Mouse (Mus musculus): ENCODE results near the gene Ppp2r2d. TPM values are rescaled to one million over a fixed set of nuclear protein-coding genes. Genes with fewer than 3 reads are reported as not detected.

The Ppp2r2d gene
- polyA plus RNA-seq, 1 experiment from 2014 or later, result 38.0 TPM

DNA sequence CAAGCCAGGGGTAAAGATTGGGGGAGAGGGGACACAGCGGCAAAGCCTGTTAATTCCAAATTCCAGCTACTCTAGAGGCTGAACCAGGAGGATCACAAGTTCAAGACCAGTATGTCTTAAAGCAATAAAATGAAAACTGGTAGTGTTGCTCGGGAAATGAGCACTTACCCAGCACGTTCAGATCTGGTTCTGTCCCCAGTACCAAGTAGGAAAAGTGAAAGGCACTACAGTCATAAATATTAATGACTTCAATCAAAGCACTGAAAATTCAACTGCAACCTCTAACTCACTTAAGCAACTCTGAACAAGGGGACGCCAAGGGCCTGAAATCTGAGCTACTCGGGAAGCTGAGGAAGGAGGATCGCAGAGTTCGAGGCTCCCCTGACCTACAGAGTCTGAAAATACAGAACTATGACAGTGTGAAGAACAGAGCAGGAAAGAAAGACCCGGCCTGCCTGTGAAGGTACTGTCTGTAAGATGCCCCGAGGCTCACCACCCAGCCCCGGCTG is 62.9 kb downstream of the Ppp2r2d start:
- peaks cover 18% of the 10 kb centered on the region for H3K4me1 ChIP-seq (ENCODE audit: control insufficient read depth, insufficient read depth, low read depth, low read length)
- H3K36me3 ChIP-seq (ENCODE audit: control insufficient read depth, insufficient read depth, low read length), result no peaks in the 10 kb centered on the region
- peak overlapping the region; percentile 67; the same call in 1 of the 2 replicates for H3K27ac ChIP-seq (ENCODE audit: low read depth, low read length)
- H3K4me3 ChIP-seq (ENCODE audit: low read length), result peak overlapping the region; percentile 90
- H3K4me2 ChIP-seq (ENCODE audit: low read length), result peak overlapping the region; percentile 87
- 6% methylated on average over 10 of the region's 10 CpGs for WGBS
- peak overlapping the region; percentile 94 for H3K9ac ChIP-seq (ENCODE audit: low read depth, low read length)
- no peak; the same call in 1 of the 2 replicates for ATAC-seq
- H3K27me3 ChIP-seq (replicated peaks; ENCODE audit: control insufficient read depth, insufficient read depth, low read length), result no peaks in the 10 kb centered on the region
- no peaks in the 10 kb centered on the region for H3K9me3 ChIP-seq (ENCODE audit: control insufficient read depth, low read length)

DNA sequence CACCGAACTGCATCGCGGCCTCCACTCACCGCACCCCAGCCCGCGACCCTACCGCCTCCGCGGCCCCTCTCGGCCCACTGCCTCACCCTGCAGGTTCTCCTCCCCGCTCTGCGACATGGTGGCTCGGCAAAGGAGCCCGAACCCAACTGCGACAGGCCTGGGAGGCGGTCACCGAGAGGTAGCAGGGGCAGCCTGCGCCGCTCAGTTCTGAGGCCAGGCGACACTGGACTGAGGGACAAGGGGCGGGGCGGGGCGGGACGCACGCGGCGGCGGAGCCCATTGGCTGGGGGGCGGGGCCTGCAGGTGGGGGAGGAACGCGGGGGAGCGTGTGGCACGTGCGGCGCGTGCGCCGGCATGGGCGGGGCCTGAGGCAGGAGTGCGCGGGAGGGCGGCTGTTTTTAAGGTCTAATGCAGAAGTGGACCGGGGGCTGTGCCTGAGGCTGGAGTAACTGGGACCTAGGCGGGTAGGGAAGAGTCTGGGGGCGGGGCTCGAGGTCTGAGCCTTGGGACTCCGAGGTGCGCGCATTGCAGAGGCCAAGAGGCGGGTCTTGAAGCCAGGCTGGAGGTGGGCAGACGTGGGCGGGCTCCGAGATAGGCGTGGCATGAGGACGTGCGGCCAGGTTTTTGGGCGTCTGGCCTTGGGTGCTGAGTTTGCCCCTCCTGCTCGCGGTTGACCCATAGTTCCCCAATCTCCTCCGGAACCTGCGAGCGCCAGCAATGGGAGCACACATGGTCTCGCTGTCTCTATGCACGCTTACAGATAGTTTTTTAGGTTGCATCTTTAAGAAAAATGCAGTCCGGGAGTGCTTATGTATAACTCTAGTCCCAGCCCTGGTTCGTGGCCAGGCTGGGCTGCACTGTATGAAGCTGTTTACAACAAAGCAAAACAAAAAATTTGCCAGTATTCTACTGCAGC is 63.7 kb downstream of the Ppp2r2d start, which contains the start of gene Bnip3:
Gene Bnip3, minus strand, starts transcription at position 243 of the 916 bp plus-strand sequence.
- peak; percentile 95 for ATAC-seq
- Histone ChIP-seq H3K27ac (ENCODE audit: low read depth, low read length) (peak within 1 kb of the TSS; percentile 67), H3K9me3 (ENCODE audit: control insufficient read depth, low read length) (no peaks in the 10 kb centered on the region), H3K4me1 (ENCODE audit: control insufficient read depth, insufficient read depth, low read depth, low read length) (peaks cover 18% of the 10 kb centered on the region), H3K9ac (ENCODE audit: low read depth, low read length) (peak within 1 kb of the TSS; percentile 94), H3K36me3 (ENCODE audit: control insufficient read depth, insufficient read depth, low read length) (no peaks in the 10 kb centered on the region), H3K4me3 (ENCODE audit: low read length) (peak within 1 kb of the TSS; percentile 90), H3K4me2 (ENCODE audit: low read length) (peak within 1 kb of the TSS; percentile 87), H3K27me3 (replicated peaks; ENCODE audit: control insufficient read depth, insufficient read depth, low read length) (no peaks in the 10 kb centered on the region)
- under 1% methylated on average over 58 of the region's 66 CpGs for WGBS

DNA sequence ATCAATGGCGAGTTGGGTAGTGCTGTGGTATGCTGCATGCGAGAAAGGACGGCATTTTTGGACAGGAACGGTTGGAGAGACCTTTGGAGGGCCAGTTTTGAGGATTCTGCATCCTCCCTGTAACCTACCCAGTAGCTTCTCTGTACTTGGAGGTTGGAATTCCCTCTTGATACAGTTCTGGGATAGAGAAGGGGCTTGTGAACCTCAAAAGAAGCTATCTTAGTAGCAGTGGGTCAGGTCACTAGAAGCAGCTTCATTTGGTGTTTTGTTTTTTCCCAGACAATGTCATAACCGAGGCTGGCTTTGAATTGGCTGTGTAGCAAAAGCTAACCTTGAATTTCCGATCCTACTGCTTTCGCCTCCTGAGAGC is 64.3 kb downstream of the Ppp2r2d start:
- H3K4me1 ChIP-seq (ENCODE audit: control insufficient read depth, insufficient read depth, low read depth, low read length), result peaks cover 18% of the 10 kb centered on the region
- H3K27ac ChIP-seq (ENCODE audit: low read depth, low read length), result peak overlapping the region; percentile 61; the same call in 1 of the 2 replicates
- H3K4me2 ChIP-seq (ENCODE audit: low read length), result peak overlapping the region; percentile 87
- H3K27me3 ChIP-seq (replicated peaks; ENCODE audit: control insufficient read depth, insufficient read depth, low read length), result no peaks in the 10 kb centered on the region
- ATAC-seq, result no peak
- 27% methylated on average over 7 of the region's 7 CpGs for WGBS
- H3K9me3 ChIP-seq (ENCODE audit: control insufficient read depth, low read length), result no peaks in the 10 kb centered on the region
- peak overlapping the region; percentile 90 for H3K4me3 ChIP-seq (ENCODE audit: low read length)
- H3K36me3 ChIP-seq (ENCODE audit: control insufficient read depth, insufficient read depth, low read length), result no peaks in the 10 kb centered on the region
- H3K9ac ChIP-seq (ENCODE audit: low read depth, low read length), result peak overlapping the region; percentile 94

DNA sequence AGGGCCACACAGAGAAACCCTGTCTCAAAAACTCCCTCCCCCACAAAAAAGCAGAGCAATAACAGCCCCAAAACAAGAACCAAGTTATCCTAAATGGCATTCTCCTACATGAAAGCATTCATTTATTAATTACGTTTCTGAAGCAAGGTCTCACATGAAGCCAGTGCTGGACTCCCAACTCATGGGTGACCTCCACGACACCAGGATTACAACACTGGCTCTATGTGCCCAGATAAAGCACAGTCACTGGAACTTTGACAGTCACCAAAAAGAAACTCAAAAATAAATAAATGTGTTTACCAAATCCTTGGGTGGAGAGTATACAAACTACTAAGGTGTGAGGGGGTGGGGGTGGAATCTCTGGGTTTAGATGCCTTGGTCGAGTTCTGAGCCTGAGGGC is 67.7 kb downstream of the Ppp2r2d start:
- H3K27ac ChIP-seq (ENCODE audit: low read depth, low read length), result no peak overlapping the region
- WGBS, result 80% methylated on average over 3 of the region's 3 CpGs
- no peaks in the 10 kb centered on the region for H3K9me3 ChIP-seq (ENCODE audit: control insufficient read depth, low read length)
- no peak overlapping the region for H3K4me3 ChIP-seq (ENCODE audit: low read length)
- H3K36me3 ChIP-seq (ENCODE audit: control insufficient read depth, insufficient read depth, low read length), result no peaks in the 10 kb centered on the region
- H3K4me2 ChIP-seq (ENCODE audit: low read length), result no peak overlapping the region
- no peaks in the 10 kb centered on the region for H3K27me3 ChIP-seq (replicated peaks; ENCODE audit: control insufficient read depth, insufficient read depth, low read length)
- no peak for ATAC-seq
- H3K4me1 ChIP-seq (ENCODE audit: control insufficient read depth, insufficient read depth, low read depth, low read length), result peaks cover 7% of the 10 kb centered on the region
- H3K9ac ChIP-seq (ENCODE audit: low read depth, low read length), result no peak overlapping the region

DNA sequence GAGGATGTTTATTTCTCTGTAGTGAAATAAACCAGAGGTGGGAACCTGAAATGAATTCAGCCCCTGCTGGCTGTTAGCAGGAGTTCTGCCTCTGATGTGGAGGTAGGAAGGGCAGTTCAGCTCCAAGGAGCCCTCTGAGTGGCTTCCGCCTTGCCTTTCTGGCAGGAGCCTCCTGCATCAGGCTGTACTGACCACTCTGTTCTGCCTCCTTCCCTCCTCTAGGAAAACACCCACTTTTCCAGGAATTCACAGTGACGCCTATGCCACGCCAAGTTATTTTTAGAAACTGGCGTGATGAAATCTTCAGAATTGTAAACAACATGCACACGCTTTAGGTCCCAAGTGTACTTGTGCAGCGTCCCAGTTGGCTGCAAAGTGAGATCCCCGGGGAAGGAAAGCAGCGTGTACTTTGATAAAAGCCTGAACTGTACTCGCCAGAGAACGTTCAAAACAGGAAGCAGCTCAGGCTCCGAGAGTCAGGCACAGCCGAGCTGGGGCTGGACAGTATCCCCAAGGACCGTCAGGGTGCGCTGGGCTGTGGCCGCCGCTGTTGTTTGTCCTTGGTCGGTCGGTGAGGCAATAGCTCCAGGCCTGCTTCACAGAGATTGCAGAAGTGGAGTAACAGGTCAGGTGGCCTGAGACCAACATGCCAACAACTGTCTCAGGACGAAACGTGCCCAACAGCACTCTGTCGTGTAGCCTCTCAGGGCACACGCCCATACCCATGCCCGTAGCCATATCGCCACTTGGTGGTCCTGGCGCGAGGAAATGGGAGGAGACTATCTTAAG is 73.5 kb downstream of the Ppp2r2d start:
- peak overlapping the region; percentile 62 for H3K4me2 ChIP-seq (ENCODE audit: low read length)
- peak; percentile 70 for ATAC-seq
- peak overlapping the region; percentile 40 for H3K4me3 ChIP-seq (ENCODE audit: low read length)
- no peaks in the 10 kb centered on the region for H3K36me3 ChIP-seq (ENCODE audit: control insufficient read depth, insufficient read depth, low read length)
- H3K9me3 ChIP-seq (ENCODE audit: control insufficient read depth, low read length), result no peaks in the 10 kb centered on the region
- WGBS, result 6% methylated on average over 26 of the region's 26 CpGs
- peaks cover 3% of the 10 kb centered on the region; the same call in 1 of the 2 replicates for H3K4me1 ChIP-seq (ENCODE audit: control insufficient read depth, insufficient read depth, low read depth, low read length)
- 0 out of 2 replicates have a peak overlapping the region, but pooled peaks have one; percentile 44 for H3K27ac ChIP-seq (ENCODE audit: low read depth, low read length)
- no peaks in the 10 kb centered on the region for H3K27me3 ChIP-seq (replicated peaks; ENCODE audit: control insufficient read depth, insufficient read depth, low read length)
- peak overlapping the region; percentile 46 for H3K9ac ChIP-seq (ENCODE audit: low read depth, low read length)

DNA sequence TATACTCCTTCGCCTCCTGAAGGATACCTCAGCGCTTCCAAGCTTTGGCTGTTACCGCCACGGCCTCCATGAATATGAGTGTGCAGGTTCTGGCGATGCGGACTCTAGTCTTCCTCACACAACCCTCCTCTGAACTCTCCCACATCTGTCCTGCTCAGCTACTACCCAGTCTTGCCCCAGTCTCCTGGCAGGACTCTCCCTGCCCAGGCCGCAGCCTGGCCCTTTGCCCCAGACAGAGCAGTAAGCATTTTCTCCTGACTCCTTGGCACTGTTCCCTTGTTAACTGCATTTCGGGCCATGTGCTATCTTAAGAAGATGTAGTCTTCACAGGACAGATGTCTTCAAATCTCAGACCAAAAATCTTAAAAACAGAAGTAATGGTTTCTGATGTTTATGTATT is 75.7 kb downstream of the Ppp2r2d start:
- ATAC-seq, result no peak
- Histone ChIP-seq H3K4me2 (ENCODE audit: low read length) (no peak overlapping the region), H3K36me3 (ENCODE audit: control insufficient read depth, insufficient read depth, low read length) (no peaks in the 10 kb centered on the region), H3K4me3 (ENCODE audit: low read length) (no peak overlapping the region), H3K4me1 (ENCODE audit: control insufficient read depth, insufficient read depth, low read depth, low read length) (peaks cover 3% of the 10 kb centered on the region; the same call in 1 of the 2 replicates), H3K27ac (ENCODE audit: low read depth, low read length) (no peak overlapping the region), H3K27me3 (replicated peaks; ENCODE audit: control insufficient read depth, insufficient read depth, low read length) (no peaks in the 10 kb centered on the region), H3K9ac (ENCODE audit: low read depth, low read length) (no peak overlapping the region), H3K9me3 (ENCODE audit: control insufficient read depth, low read length) (no peaks in the 10 kb centered on the region)
- 98% methylated on average over 8 of the region's 8 CpGs for WGBS

DNA sequence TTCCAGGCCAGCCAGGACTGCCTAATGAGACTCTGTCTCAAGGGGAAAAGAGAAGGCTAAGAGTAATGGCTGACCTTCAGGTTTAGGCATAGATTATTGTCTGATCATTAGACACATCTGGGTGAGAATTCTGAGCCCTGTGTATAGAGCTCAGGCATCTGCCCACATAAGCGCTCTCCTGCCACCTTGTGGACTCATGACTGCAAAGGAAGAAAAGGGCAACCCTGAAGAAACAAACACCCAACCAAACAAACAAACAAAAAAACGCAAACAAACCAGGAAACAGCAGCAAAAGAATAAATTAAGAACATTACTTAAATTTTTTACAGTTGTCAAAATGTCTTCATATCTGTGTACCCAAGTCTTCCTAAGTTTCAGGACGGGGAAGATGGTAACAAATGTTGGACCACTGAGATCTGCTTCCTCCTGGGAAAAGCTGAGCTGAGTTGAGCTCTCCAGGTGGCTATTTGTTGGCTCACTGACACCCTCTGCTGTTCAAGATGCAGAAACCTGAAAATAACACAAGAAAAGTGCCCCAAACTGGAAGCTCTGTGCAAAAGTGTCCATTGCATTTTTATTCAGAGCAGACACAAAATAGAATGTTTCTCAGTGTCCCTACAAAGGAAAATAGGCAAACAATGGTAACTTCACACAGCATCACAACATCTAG is 78.0 kb downstream of the Ppp2r2d start:
- Histone ChIP-seq H3K4me2 (ENCODE audit: low read length) (no peak overlapping the region), H3K4me1 (ENCODE audit: control insufficient read depth, insufficient read depth, low read depth, low read length) (peaks cover 3% of the 10 kb centered on the region; the same call in 1 of the 2 replicates), H3K9ac (ENCODE audit: low read depth, low read length) (no peak overlapping the region), H3K4me3 (ENCODE audit: low read length) (no peak overlapping the region), H3K27me3 (replicated peaks; ENCODE audit: control insufficient read depth, insufficient read depth, low read length) (no peaks in the 10 kb centered on the region), H3K27ac (ENCODE audit: low read depth, low read length) (no peak overlapping the region), H3K36me3 (ENCODE audit: control insufficient read depth, insufficient read depth, low read length) (no peaks in the 10 kb centered on the region), H3K9me3 (ENCODE audit: control insufficient read depth, low read length) (no peaks in the 10 kb centered on the region)
- ATAC-seq, result no peak
- WGBS, result 7% methylated on average over 3 of the region's 3 CpGs

DNA sequence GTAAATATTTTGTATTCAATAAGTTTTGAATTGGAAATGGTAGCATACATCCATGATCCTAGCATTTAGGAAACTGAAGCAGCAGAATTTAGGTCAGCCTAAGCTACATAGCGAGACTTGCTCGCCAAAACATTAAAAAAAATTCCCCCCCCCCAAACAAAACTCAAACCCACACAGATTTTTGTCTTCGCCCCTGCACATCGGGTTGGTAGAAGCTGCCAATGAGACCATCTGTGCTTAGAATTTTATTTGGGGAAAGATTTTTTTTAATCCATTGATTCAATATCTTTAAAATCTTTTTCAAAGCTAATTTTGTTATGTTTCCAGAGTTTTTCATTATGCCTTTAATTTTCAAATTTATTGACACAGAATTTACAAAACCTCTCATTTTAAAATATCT is 82.6 kb downstream of the Ppp2r2d start:
- H3K4me1 ChIP-seq (ENCODE audit: control insufficient read depth, insufficient read depth, low read depth, low read length), result no peaks in the 10 kb centered on the region
- no peak overlapping the region for H3K4me2 ChIP-seq (ENCODE audit: low read length)
- ATAC-seq, result no peak
- H3K36me3 ChIP-seq (ENCODE audit: control insufficient read depth, insufficient read depth, low read length), result no peaks in the 10 kb centered on the region
- H3K9ac ChIP-seq (ENCODE audit: low read depth, low read length), result no peak overlapping the region
- no peaks in the 10 kb centered on the region for H3K27me3 ChIP-seq (replicated peaks; ENCODE audit: control insufficient read depth, insufficient read depth, low read length)
- 91% methylated on average over 4 of the region's 4 CpGs for WGBS
- H3K27ac ChIP-seq (ENCODE audit: low read depth, low read length), result no peak overlapping the region
- no peaks in the 10 kb centered on the region for H3K9me3 ChIP-seq (ENCODE audit: control insufficient read depth, low read length)
- no peak overlapping the region for H3K4me3 ChIP-seq (ENCODE audit: low read length)

All from hindbrain, embryonic 16.5 days (tissue).